Mouse (Mus musculus) gastrocnemius, postnatal 10 days (tissue): ENCODE measurements at regions not wholly inside any gene's neighbourhood (a gene's known extent, or its start where the extent isn't known, plus 50 kb on each side); places are given as distances from the start of the nearest gene placed in this dataset.
A peak's percentile ranks its signal among the peaks of the same experiment; 100 is the strongest.

Experiments
- DNase-seq: peaks from one replicate; pipeline ENCODE4 v3.0.0; 2021; ENCODE audit warnings: mixed read lengths

- DNase-seq = peak; percentile 37
Observed at GRCm38 (mm10) chr9:122437464-122437863, 86.1 kb downstream of the Abhd5 start.

- no peak for DNase-seq
Observed at GRCm38 (mm10) chr9:122446387-122447105, 95.1 kb downstream of the Abhd5 start.

- no peak for DNase-seq
Observed at GRCm38 (mm10) chr9:122447568-122447967, 96.2 kb downstream of the Abhd5 start.

GRCm38 (mm10) chr9:122448342-122448741 lies 96.9 kb downstream of the Abhd5 start:
- DNase-seq = no peak

- no peak for DNase-seq
Observed at GRCm38 (mm10) chr9:122450524-122450923, 99.1 kb downstream of the Abhd5 start.

- DNase-seq = no peak
Observed at GRCm38 (mm10) chr9:122455301-122455700, 103.9 kb downstream of the Abhd5 start.

- DNase-seq = no peak
Observed at GRCm38 (mm10) chr9:122455779-122456178, 104.4 kb downstream of the Abhd5 start.

GRCm38 (mm10) chr9:122459491-122459890 lies 108.1 kb downstream of the Abhd5 start:
- DNase-seq = no peak

GRCm38 (mm10) chr9:122471539-122471938 lies 120.1 kb downstream of the Abhd5 start:
- no peak for DNase-seq

- peak; percentile 32 for DNase-seq
Observed at GRCm38 (mm10) chr9:122476356-122476755, 124.9 kb downstream of the Abhd5 start.

- no peak for DNase-seq
Observed at GRCm38 (mm10) chr9:122487001-122487400, 135.6 kb downstream of the Abhd5 start.

GRCm38 (mm10) chr9:122494691-122495090 lies 143.3 kb downstream of the Abhd5 start:
- DNase-seq = no peak

- DNase-seq = no peak
Observed at GRCm38 (mm10) chr9:122496482-122496985, 145.1 kb downstream of the Abhd5 start.

- DNase-seq = no peak
Observed at GRCm38 (mm10) chr9:122501864-122502341, 150.5 kb downstream of the Abhd5 start.

GRCm38 (mm10) chr9:122521569-122521968 lies 170.2 kb downstream of the Abhd5 start:
- DNase-seq = no peak

- DNase-seq = no peak
Observed at GRCm38 (mm10) chr9:122525621-122526055, 174.2 kb downstream of the Abhd5 start.

GRCm38 (mm10) chr9:122528267-122528666 lies 176.9 kb downstream of the Abhd5 start:
- no peak for DNase-seq

- DNase-seq = no peak
Observed at GRCm38 (mm10) chr9:122529721-122530120, 178.3 kb downstream of the Abhd5 start.

- no peak for DNase-seq
Observed at GRCm38 (mm10) chr9:122531806-122532205, 180.4 kb downstream of the Abhd5 start.

GRCm38 (mm10) chr9:122534121-122534814 lies 182.9 kb downstream of the Abhd5 start:
- DNase-seq = no peak

- no peak for DNase-seq
Observed at GRCm38 (mm10) chr9:122534965-122535364, 183.6 kb downstream of the Abhd5 start.

GRCm38 (mm10) chr9:122540091-122540490 lies 188.7 kb downstream of the Abhd5 start:
- DNase-seq = no peak

GRCm38 (mm10) chr9:122556051-122556450 lies 191.1 kb upstream of the Topaz1 start:
- DNase-seq = no peak
